Mouse (Mus musculus) E14TG2a.4 (cell line): ENCODE measurements around the gene Jun.

Experiments used
- H3K27me3 ChIP-seq: 2 replicates; pipeline ENCODE4 v1.6.1; 2014; ENCODE audit warnings: low read length, control low read depth; ENCODE audit not compliant: insufficient read depth
- H3K36me3 ChIP-seq: 2 replicates; pipeline ENCODE4 v1.6.1; 2014; ENCODE audit warnings: low read length, control low read depth; ENCODE audit not compliant: insufficient read depth
- H3K4me1 ChIP-seq: replicated peaks from 2 replicates; pipeline ENCODE4 v1.6.1; 2014; ENCODE audit warnings: low read depth, low read length, control low read depth
- H3K4me3 ChIP-seq: replicated peaks from 2 replicates; pipeline ENCODE4 v1.5.1; 2014; ENCODE audit warnings: mild to moderate bottlenecking, low read length
- H3K9me3 ChIP-seq: 2 replicates; pipeline ENCODE4 v1.6.1; 2014; ENCODE audit warnings: low read length, control low read depth
- CTCF ChIP-seq: conservative IDR thresholded peaks from 2 replicates; pipeline ENCODE4 v1.5.1; 2014; ENCODE audit warnings: low read length
- NANOG ChIP-seq: IDR thresholded peaks from 2 replicates; pipeline ENCODE4 v1.6.1; 2014; ENCODE audit warnings: borderline replicate concordance, low read length, mixed read lengths
- POU5F1 ChIP-seq: IDR thresholded peaks from 2 replicates; pipeline ENCODE4 v1.6.1; 2014; ENCODE audit warnings: low read length, borderline replicate concordance

Jun gene

GRCm38 (mm10) chr4:95051311-95051871 is 631 bp downstream of the Jun start:
- H3K4me1 ChIP-seq = peaks cover 26% of the 10 kb centered on the region
- no peaks in the 10 kb centered on the region for H3K36me3 ChIP-seq
- H3K9me3 ChIP-seq = no peaks in the 10 kb centered on the region
- H3K27me3 ChIP-seq = peaks cover 54% of the 10 kb centered on the region
- TF ChIP-seq CTCF (no peak), NANOG (no peak), POU5F1 (no peak)
- peak overlapping the region; percentile 90 for H3K4me3 ChIP-seq

DNA sequence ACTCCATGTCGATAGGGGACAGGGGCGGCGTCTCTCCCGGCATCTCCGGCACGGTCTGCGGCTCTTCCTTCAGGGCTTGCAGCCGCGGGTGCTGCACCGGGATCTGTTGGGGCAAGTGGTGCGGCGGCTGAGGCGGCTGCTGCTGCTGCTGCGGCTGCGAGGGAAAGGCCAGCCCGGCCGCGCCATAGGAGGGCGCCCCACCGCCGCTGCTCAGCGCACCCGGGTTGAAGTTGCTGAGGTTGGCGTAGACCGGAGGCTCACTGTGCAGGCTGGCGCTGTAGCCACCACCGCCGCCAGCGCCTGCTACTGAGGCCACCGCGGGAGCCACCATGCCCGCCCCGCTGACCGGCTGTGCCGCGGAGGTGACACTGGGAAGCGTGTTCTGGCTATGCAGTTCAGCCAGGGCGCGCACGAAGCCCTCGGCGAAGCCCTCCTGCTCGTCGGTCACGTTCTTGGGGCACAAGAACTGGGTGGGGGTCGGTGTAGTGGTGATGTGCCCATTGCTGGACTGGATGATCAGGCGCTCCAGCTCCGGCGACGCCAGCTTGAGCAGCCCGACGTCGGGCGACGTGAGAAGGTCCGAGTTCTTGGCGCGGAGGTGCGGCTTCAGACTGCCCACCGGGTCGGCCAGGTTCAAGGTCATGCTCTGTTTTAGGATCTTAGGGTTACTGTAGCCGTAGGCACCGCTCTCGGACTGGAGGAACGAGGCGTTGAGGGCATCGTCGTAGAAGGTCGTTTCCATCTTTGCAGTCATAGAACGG is 1.3 kb downstream of the Jun start:
- H3K27me3 ChIP-seq = peaks cover 57% of the 10 kb centered on the region
- H3K9me3 ChIP-seq = no peaks in the 10 kb centered on the region
- no peak for TF ChIP-seq POU5F1
- TF ChIP-seq CTCF = no peak
- TF ChIP-seq NANOG = no peak
- no peaks in the 10 kb centered on the region for H3K36me3 ChIP-seq
- H3K4me3 ChIP-seq = peak overlapping the region; percentile 90
- peaks cover 26% of the 10 kb centered on the region for H3K4me1 ChIP-seq

DNA sequence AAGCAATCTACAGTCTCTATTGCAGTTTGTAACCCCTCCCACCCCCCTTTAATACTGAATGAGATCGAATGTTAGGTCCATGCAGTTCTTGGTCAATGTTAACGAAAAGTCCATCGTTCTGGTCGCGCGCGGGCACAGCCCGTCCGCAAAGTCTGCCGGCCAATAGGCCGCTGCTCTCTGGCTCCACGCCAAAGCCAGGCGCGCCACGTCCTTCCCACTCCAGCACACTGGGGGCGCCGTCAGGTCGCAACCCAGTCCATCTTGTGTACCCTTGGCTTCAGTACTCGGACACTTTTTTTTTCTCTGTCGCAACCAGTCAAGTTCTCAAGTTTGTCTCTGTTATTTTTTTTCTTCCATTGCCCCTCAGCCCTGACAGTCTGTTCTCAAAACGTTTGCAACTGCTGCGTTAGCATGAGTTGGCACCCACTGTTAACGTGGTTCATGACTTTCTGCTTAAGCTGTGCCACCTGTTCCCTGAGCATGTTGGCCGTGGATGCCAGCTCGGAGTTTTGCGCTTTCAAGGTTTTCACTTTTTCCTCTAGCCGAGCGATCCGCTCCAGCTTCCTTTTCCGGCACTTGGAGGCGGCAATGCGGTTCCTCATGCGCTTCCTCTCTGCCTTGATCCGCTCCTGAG is 2.0 kb downstream of the Jun start:
- peaks cover 26% of the 10 kb centered on the region for H3K4me1 ChIP-seq
- H3K36me3 ChIP-seq = no peaks in the 10 kb centered on the region
- peak overlapping the region; percentile 90 for H3K4me3 ChIP-seq
- H3K9me3 ChIP-seq = no peaks in the 10 kb centered on the region
- TF ChIP-seq NANOG (no peak), POU5F1 (no peak), CTCF (0 out of 2 replicates have a peak, but pooled peaks have one; percentile 1)
- H3K27me3 ChIP-seq = peaks cover 51% of the 10 kb centered on the region

DNA sequence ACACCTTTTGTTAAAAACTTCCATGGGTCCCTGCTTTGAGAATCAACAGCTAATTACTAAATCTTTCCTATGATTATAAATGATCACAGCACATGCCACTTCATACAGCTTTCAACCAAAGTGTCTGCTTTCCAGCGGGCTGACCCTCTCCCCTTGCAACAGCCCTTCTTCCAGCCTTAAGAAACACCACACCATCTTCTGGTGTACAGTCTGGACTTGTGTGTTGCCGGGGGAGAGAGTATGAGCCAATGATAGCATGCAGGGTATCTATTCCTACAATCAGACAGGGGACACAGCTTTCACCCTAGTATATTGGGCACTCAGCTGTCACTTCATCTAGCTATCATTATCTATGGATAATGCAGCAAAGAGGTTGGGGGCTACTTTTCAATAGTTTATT is 2.9 kb downstream of the Jun start:
- TF ChIP-seq NANOG = no peak
- TF ChIP-seq CTCF = no peak
- TF ChIP-seq POU5F1 = no peak
- no peak overlapping the region for H3K4me3 ChIP-seq
- H3K27me3 ChIP-seq = peaks cover 44% of the 10 kb centered on the region
- H3K36me3 ChIP-seq = no peaks in the 10 kb centered on the region
- H3K9me3 ChIP-seq = no peaks in the 10 kb centered on the region
- peaks cover 23% of the 10 kb centered on the region for H3K4me1 ChIP-seq

GRCm38 (mm10) chr4:95048731-95049100 is 3.3 kb downstream of the Jun start:
- H3K4me1 ChIP-seq = peaks cover 19% of the 10 kb centered on the region
- no peak overlapping the region for H3K4me3 ChIP-seq
- TF ChIP-seq CTCF (no peak), NANOG (no peak), POU5F1 (no peak)
- H3K36me3 ChIP-seq = no peaks in the 10 kb centered on the region
- H3K9me3 ChIP-seq = no peaks in the 10 kb centered on the region
- H3K27me3 ChIP-seq = peaks cover 44% of the 10 kb centered on the region

DNA sequence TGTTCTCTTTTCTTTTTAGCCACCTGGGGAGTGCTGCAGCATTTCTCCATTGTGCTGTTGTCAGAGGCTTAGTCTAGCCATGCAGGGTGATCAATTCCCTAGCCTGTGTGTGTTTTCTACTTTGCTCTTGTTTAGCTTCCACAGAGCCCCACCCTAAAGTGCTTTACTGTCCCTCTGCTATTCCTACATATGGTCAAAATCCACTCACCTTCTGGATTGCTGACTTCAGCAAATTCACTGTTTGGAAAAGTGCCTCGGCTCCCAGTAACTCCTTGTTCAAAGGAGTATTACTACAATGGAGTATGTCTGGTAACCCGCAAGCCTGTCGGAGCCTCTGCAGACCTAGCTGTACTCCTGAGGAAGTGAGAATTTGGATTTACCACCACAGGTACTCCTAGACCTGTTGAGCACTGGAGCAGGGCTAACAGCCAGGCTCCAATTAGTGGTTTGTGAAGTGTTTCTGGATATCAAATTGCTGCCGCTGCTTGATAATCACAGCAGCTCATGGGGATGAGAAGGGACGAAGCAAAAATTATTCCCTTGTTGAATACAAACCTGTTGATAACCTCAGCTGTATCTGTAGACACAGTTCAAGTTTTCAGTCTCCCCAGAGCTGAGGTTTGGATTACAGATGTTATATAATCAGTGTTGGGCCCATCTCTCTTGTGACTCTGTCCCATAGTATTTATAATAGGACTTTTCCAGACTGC is 3.8 kb downstream of the Jun start:
- H3K4me3 ChIP-seq = no peak overlapping the region
- no peaks in the 10 kb centered on the region for H3K36me3 ChIP-seq
- peaks cover 14% of the 10 kb centered on the region for H3K4me1 ChIP-seq
- peaks cover 44% of the 10 kb centered on the region for H3K27me3 ChIP-seq
- TF ChIP-seq CTCF (no peak), POU5F1 (no peak), NANOG (no peak)
- H3K9me3 ChIP-seq = no peaks in the 10 kb centered on the region

- Histone ChIP-seq H3K36me3 (no peaks in the 10 kb centered on the region), H3K4me3 (no peak overlapping the region), H3K27me3 (peaks cover 33% of the 10 kb centered on the region), H3K9me3 (no peaks in the 10 kb centered on the region), H3K4me1 (peaks cover 8% of the 10 kb centered on the region)
- no peak for TF ChIP-seq NANOG
- no peak for TF ChIP-seq POU5F1
- peak; percentile 46 for TF ChIP-seq CTCF
Observed at GRCm38 (mm10) chr4:95045133-95045532, 6.9 kb downstream of the Jun start.

- Histone ChIP-seq H3K36me3 (no peaks in the 10 kb centered on the region), H3K4me1 (peaks cover 4% of the 10 kb centered on the region; the same call in 1 of the 2 replicates), H3K27me3 (peaks cover 29% of the 10 kb centered on the region), H3K9me3 (no peaks in the 10 kb centered on the region), H3K4me3 (no peak overlapping the region)
- TF ChIP-seq CTCF (no peak), NANOG (no peak), POU5F1 (no peak)
Observed at GRCm38 (mm10) chr4:95044721-95045120, 7.3 kb downstream of the Jun start.
